21 mouse cellular contexts compared by ENCODE assay signal in genomic region chr13:108646801-108647200, GRCm38 (mm10).
DNase-seq lines count a peak whose midpoint lies in the region; ATAC-seq and TF ChIP-seq lines count a peak whose summit lies in the region.
"Had no signal": no experiment of that assay in that cellular context is flagged by ENCODE, and none has a peak within 500 bp of the region (broad histone marks: within the 10 kb centered on the region; RNA-seq: fewer than 3 reads in every experiment).

No protein-coding gene starts in this region.

- H3K27me3 ChIP-seq in intestine, embryonic 16.5 days (replicated peaks; ENCODE audit: control insufficient read depth, insufficient read depth, low read length) = no peaks in the 10 kb centered on the region
- no peaks in the 10 kb centered on the region for H3K27me3 ChIP-seq in intestine, embryonic 15.5 days (replicated peaks)
- no peaks in the 10 kb centered on the region for H3K27me3 ChIP-seq in Patski
- H3K27me3 ChIP-seq in liver, embryonic 13.5 days = no peaks in the 10 kb centered on the region
- H3K27me3 ChIP-seq in hindbrain, embryonic 11.5 days (ENCODE audit: control insufficient read depth, insufficient read depth, low read length) = no peaks in the 10 kb centered on the region
- H3K27me3 ChIP-seq: embryonic facial prominence, embryonic 15.5 days; limb, embryonic 15.5 days; midbrain, embryonic 15.5 days had no signal

- H3K9ac ChIP-seq in intestine, embryonic 16.5 days (ENCODE audit: low read depth, low read length) = no peak overlapping the region
- H3K9ac ChIP-seq in intestine, embryonic 15.5 days = no peak overlapping the region
- H3K9ac ChIP-seq in liver, embryonic 13.5 days = no peak overlapping the region
- no peak overlapping the region for H3K9ac ChIP-seq in hindbrain, embryonic 11.5 days (ENCODE audit: low read depth, low read length)
- H3K9ac ChIP-seq: embryonic facial prominence, embryonic 15.5 days; forebrain, postnatal 0 days; limb, embryonic 15.5 days; midbrain, embryonic 15.5 days had no signal

- CTCF ChIA-PET in Patski (lab: Charles Lee) = no interaction called here

- H3K27ac ChIP-seq in intestine, embryonic 16.5 days (ENCODE audit: low read length) = no peak overlapping the region
- H3K27ac ChIP-seq in intestine, embryonic 15.5 days = no peak overlapping the region
- H3K27ac ChIP-seq in liver, embryonic 13.5 days = no peak overlapping the region
- no peak overlapping the region for H3K27ac ChIP-seq in hindbrain, embryonic 11.5 days (ENCODE audit: low read depth, low read length)
- H3K27ac ChIP-seq: embryonic facial prominence, embryonic 15.5 days; limb, embryonic 15.5 days; midbrain, embryonic 15.5 days had no signal

- 0 out of 2 replicates have a peak, but pooled peaks have one; percentile 26 for ATAC-seq in intestine, embryonic 16.5 days
- no peak for ATAC-seq in intestine, embryonic 15.5 days
- ATAC-seq in Patski = peak; percentile 17
- no peak for ATAC-seq in liver, embryonic 13.5 days (ENCODE audit: low read depth)
- ATAC-seq in hindbrain, embryonic 11.5 days (ENCODE audit: low FRiP score) = no peak
- ATAC-seq: forebrain, postnatal 0 days; hindbrain, embryonic 16.5 days; midbrain, embryonic 15.5 days had no signal

- H3K4me3 ChIP-seq in intestine, embryonic 16.5 days (ENCODE audit: low read length) = no peak overlapping the region
- H3K4me3 ChIP-seq in intestine, embryonic 15.5 days (replicated peaks) = no peak overlapping the region
- no peak overlapping the region for H3K4me3 ChIP-seq in liver, embryonic 13.5 days (replicated peaks)
- H3K4me3 ChIP-seq in hindbrain, embryonic 11.5 days (ENCODE audit: low read depth, low read length) = no peak overlapping the region
- H3K4me3 ChIP-seq: embryonic facial prominence, embryonic 15.5 days; limb, embryonic 15.5 days; midbrain, embryonic 15.5 days; myocyte had no signal

- TF ChIP-seq CTCF in Patski (IDR thresholded peaks at IDR 0.05) = no peak

- 76% methylated on average over 6 of the region's 6 CpGs for WGBS in intestine, embryonic 16.5 days
- WGBS in intestine, embryonic 15.5 days = 85% methylated on average over 6 of the region's 6 CpGs
- 20% methylated on average over 6 of the region's 6 CpGs for WGBS in liver, embryonic 13.5 days (ENCODE audit: insufficient replicate concordance)
- 82% methylated on average over 6 of the region's 6 CpGs for WGBS in hindbrain, embryonic 11.5 days

- POLR2A ChIA-PET in Patski (lab: Charles Lee) = no interaction called here

- H3K36me3 ChIP-seq in intestine, embryonic 16.5 days (ENCODE audit: control insufficient read depth, insufficient read depth, low read length) = no peaks in the 10 kb centered on the region
- H3K36me3 ChIP-seq in intestine, embryonic 15.5 days = no peaks in the 10 kb centered on the region
- H3K36me3 ChIP-seq in liver, embryonic 13.5 days = no peaks in the 10 kb centered on the region
- H3K36me3 ChIP-seq in hindbrain, embryonic 11.5 days (ENCODE audit: control insufficient read depth, insufficient read depth, low read length) = no peaks in the 10 kb centered on the region
- H3K36me3 ChIP-seq: embryonic facial prominence, embryonic 15.5 days; G1E; limb, embryonic 15.5 days; midbrain, embryonic 15.5 days had no signal

- in situ Hi-C loops in Patski (cut with MboI; ENCODE audit: low pct_unique_long_range_greater_than_20kb) = no loop called here

- H3K4me2 ChIP-seq in intestine, embryonic 16.5 days (ENCODE audit: low read depth, low read length) = no peak overlapping the region
- no peak overlapping the region for H3K4me2 ChIP-seq in intestine, embryonic 15.5 days (replicated peaks)
- H3K4me2 ChIP-seq in liver, embryonic 13.5 days = peak overlapping the region; percentile 28; the same call in 1 of the 2 replicates
- H3K4me2 ChIP-seq in hindbrain, embryonic 11.5 days (replicated peaks; ENCODE audit: low read depth, low read length) = no peak overlapping the region
- H3K4me2 ChIP-seq: embryonic facial prominence, embryonic 15.5 days; limb, embryonic 15.5 days; midbrain, embryonic 15.5 days had no signal

- H3K9me3 ChIP-seq in intestine, embryonic 16.5 days (ENCODE audit: control insufficient read depth, low read length) = no peaks in the 10 kb centered on the region
- H3K9me3 ChIP-seq in intestine, embryonic 15.5 days = no peaks in the 10 kb centered on the region
- H3K9me3 ChIP-seq in liver, embryonic 13.5 days (replicated peaks) = no peaks in the 10 kb centered on the region
- no peaks in the 10 kb centered on the region for H3K9me3 ChIP-seq in hindbrain, embryonic 11.5 days (ENCODE audit: control insufficient read depth, low read length)
- H3K9me3 ChIP-seq: embryonic facial prominence, embryonic 15.5 days; G1E; limb, embryonic 15.5 days; midbrain, embryonic 15.5 days had no signal

- no peaks in the 10 kb centered on the region for H3K4me1 ChIP-seq in intestine, embryonic 16.5 days (ENCODE audit: control insufficient read depth, insufficient read depth, low read length)
- H3K4me1 ChIP-seq in intestine, embryonic 15.5 days (replicated peaks) = no peaks in the 10 kb centered on the region
- H3K4me1 ChIP-seq in liver, embryonic 13.5 days (replicated peaks) = 0 out of 2 replicates have a peak, but pooled peaks cover 6% of the 10 kb centered on the region
- no peaks in the 10 kb centered on the region for H3K4me1 ChIP-seq in hindbrain, embryonic 11.5 days (replicated peaks; ENCODE audit: control insufficient read depth, insufficient read depth, low read length)
- H3K4me1 ChIP-seq: embryonic facial prominence, embryonic 15.5 days; limb, embryonic 15.5 days; midbrain, embryonic 15.5 days had no signal

- DNase-seq in Patski (ENCODE audit: low read depth, low spot score) = no peak
- DNase-seq in liver, embryonic 13.5 days = no peak
- peak; percentile 2 for DNase-seq in yolk sac, embryonic 10.5 days (ENCODE audit: low spot score)
- DNase-seq in hindbrain, embryonic 11.5 days (ENCODE audit: low spot score) = no peak
- DNase-seq in layer of hippocampus, postnatal 10 days (ENCODE audit: low spot score in 2 of 2) = no peak
- DNase-seq: adrenal gland, postnatal 25 days; cerebellum, adult 11 months; cerebellum, postnatal 14 days; forebrain, postnatal 0 days; heart, postnatal 36 days; kidney, adult 2 months; kidney, postnatal 10 days; thymus, postnatal 36 days had no signal

Comparison
In these comparisons a context has a peak if more than half of its experiments do, and no peak if none do; other contexts are left out.
1. ATAC-seq: peak in intestine, embryonic 16.5 days (single experiment) and Patski (single experiment); none in intestine, embryonic 15.5 days (single experiment), liver, embryonic 13.5 days (single experiment) and hindbrain, embryonic 11.5 days (single experiment).